Mouse (Mus musculus): ENCODE results near the gene Zfp217. TPM values are rescaled to one million over a fixed set of nuclear protein-coding genes. Genes with fewer than 3 reads are reported as not detected.
A peak's percentile ranks its signal among the peaks of the same experiment; 100 is the strongest.
"Not testable (repeated sequence)": the region's sequence is repeated elsewhere in the genome, so short reads cannot be mapped to it uniquely, and the experiment has no call there.

Zfp217 gene
- polyA plus RNA-seq (2017; shearing (Covaris generic)), result 10 to 100 TPM in 1 of 2 experiments, 1 to 10 TPM in 1; 9.1 to 10.4 TPM

DNA sequence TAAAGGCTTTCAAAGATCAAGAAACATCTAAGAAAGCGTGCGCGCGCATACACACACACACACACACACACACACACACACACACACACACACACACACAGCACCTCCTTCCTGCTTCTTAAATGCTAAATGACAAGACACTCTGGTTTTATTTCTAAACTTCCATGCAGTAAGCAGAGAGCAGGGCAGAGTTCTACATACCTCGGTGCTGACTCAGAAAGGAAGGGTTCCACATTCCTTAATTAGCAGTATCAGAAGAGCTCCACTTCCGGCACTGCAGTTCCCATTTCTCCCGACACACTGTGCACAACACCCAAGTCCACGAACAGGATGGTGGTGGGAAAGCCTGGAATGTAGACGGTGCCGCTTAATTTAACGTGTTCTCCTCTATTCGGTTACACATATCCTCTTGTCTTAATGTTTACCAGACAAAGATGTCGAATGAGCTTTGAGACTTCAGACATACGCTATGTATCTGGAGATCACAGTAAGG, at the start of gene Zfp217:
TSS of gene Zfp217 (minus strand) at position 443 of the 493 bp plus-strand sequence.
- peak; percentile 65 for ATAC-seq

DNA sequence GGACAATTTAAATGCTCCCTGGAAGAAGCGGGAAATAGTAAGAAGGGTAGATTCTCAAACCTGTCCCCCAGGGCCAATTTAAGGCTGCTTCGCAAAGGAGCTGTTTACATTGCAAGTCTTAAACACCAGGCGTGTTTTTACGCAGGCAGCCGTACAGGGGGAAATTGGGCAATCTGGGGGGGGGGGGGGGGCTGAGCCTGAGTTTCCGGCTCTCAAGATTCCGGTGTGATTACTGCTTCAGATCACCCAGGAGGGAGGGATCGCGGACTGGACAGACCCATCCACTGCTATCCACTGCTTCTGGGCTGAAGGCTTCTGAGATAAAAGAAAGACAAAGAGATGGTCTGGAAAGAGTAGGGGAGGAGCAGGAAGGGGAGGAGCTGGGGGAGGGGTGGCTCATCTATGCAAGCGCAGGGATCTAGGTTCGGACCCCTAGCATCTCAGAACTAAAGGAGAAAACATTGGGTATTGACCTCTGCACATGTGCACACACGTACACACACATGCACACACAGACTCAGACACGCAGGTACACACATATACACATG, 47.7 kb upstream of the Zfp217 start:
- ATAC-seq, result no peak

GRCm38 (mm10) chr2:170194845-170195244, 46.9 kb upstream of the Zfp217 start:
- no peak for ATAC-seq

DNA sequence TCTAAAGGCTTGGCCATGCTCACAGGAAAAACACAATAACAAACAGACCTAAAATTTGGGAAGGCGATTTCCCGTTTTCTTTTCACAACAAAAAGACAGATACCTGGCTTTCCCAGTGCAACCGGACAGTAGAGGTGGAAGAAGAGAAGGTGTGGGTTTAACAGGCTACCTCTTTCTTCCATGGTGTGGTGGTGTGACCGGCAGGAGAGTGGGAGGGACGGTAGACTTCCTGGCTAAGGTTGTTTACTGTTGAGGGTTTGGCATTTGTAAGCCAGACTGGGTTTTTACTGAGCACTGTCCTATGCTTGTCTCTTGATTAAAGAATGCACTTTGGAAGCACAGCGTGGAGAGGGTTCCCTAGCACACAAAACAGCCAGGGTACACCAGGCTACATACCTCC, 45.9 kb upstream of the Zfp217 start:
- ATAC-seq, result no peak

GRCm38 (mm10) chr2:170193211-170193610, 45.3 kb upstream of the Zfp217 start:
- no peak for ATAC-seq

DNA sequence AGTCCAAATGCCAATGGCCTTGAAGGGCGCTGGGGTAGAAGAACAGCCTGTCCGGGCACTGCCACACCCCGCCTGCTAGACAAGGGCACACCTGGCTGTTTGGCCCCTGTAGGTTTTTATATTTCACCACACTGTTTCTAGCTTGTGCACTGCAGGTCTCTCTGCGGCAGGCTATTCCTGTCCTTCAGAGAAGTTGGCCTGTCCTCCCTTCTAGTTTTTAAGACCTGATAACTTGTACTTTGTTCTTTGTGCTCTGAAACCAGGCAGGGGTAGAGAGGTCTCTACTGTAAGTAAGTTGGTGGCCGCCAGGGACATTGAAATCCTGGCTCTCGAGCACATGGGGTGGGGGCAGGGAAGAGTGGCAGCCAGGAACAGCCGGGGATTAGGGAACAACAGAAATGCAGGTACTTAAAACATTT, 44.8 kb upstream of the Zfp217 start:
- ATAC-seq, result no peak

- ATAC-seq, result no peak
These were observed 40.8 kb upstream of the Zfp217 start for GRCm38 (mm10) chr2:170188721-170189120.

DNA sequence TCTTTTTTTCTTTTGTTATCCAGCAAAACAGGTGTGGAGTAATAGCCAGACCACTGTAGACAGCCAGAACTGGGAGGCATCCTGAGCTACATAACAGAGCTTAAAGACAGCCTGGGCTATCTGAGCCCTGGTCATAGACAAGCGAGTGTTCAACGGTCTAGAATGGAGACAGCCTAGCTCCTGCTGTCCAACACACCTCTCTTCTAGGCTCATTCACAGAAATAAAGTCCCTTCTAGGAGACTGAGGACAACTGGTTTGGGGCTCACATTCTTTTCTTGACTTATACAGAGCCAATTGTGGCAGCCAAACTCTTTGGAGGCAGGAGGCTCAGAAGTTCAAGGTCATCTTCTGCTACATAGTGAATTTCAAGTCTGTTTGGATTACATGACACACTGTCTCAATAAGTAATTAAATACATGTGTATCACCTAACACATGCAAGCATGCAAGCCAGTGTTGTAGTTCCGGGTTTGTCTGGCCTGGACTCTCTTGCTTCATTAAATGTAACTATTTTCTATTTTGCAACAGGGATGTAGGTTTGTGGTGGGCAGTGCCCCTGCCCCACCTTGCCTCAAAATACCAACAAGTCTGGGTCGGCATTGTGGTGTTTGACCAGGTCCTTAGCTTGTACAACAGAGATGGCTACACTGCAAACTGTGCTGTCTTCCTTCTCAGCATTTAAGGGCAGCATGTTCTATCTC, 37.4 kb upstream of the Zfp217 start:
- peak; percentile 26 for ATAC-seq

DNA sequence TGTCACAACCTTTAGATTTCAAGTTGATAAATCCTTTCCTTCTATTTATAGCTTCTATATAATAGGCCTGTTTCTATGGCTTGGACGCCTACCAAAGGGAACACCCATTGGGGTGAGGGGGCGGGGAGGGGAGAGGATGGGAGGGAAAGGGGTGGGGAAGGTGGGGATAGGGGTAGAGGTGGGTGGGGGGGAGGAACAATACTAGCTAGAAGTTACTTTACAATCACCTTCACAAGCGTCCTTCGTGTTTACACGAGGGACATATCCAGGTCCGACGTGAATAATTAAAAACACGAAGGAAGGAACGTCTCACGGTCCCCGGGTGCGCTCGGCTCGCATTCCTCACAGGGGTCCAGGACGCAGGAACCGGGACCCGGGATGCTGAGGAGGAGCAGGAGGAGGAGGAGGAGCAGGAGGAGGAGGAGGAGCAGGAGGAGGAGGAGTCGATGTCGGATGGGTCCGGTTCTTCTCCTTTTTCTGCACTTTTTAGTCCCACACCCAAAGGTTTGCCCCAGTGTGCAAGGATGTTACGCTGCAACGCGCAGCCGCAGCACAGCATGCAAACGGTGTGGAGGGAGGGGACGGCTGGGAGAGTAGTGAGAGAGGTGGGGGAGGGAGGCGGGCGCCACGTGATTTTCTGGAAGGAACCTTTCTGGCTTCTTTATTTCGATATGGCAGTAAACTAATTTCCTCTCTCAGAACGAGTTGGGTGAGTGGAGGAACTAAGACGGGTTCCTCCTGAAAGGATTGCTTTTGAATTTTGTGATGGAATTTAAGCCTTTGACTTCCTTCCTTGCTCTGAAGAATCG, 36.5 kb upstream of the Zfp217 start:
- peak; percentile 91 for ATAC-seq

GRCm38 (mm10) chr2:170183851-170184174, 35.9 kb upstream of the Zfp217 start:
- ATAC-seq, result no peak

DNA sequence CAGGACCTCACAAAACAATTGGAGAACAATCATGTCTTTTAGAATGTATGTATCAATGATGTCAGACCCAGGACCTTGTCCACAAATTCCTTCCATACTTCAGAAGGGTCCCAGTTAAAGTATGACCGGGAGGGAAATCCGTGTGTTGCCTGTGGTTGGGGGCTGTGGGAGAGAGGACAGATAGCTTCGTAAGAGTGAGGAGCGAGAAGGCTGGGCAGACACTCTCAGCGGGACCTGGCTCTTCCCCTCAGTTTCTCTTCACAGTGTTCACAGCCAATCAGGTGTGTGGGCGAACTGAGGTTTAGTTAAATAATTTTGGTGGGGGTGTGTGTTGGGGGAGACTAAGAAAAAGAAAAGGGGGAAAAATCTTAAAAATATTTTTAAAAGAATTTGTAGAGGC, 34.0 kb upstream of the Zfp217 start:
- ATAC-seq, result no peak

- not testable (repeated sequence) for ATAC-seq
These were observed 32.9 kb upstream of the Zfp217 start for GRCm38 (mm10) chr2:170180769-170181168.

- ATAC-seq, result no peak
These were observed 31.4 kb upstream of the Zfp217 start for GRCm38 (mm10) chr2:170179317-170179716.

GRCm38 (mm10) chr2:170177323-170177722, 29.4 kb upstream of the Zfp217 start:
- ATAC-seq, result no peak

- no peak for ATAC-seq
These were observed 28.5 kb upstream of the Zfp217 start for GRCm38 (mm10) chr2:170176284-170176926.

DNA sequence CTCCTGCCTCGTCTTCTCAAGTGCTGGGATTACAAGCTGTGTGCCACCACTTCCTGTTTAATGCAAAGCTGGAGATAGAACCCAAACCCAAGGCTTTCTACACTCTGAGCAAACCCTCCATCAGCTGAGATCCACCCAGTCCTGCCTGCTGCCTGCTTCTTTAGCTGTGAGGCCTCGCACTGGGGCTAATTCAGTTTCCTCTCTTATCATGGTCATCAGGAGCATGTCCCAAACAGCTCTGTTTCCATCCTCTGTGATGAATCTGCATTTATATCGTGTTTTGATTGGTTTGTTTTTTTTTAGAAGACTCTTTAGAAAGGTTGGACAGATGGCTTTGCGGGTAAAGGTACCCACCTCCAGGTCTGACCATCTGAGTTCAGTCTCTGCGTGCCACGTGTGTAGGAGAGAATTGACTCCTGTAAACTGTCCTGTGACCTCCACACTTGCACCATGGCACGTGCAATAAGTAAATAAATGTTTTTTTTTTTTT, 27.8 kb upstream of the Zfp217 start:
- peak; percentile 63 for ATAC-seq

DNA sequence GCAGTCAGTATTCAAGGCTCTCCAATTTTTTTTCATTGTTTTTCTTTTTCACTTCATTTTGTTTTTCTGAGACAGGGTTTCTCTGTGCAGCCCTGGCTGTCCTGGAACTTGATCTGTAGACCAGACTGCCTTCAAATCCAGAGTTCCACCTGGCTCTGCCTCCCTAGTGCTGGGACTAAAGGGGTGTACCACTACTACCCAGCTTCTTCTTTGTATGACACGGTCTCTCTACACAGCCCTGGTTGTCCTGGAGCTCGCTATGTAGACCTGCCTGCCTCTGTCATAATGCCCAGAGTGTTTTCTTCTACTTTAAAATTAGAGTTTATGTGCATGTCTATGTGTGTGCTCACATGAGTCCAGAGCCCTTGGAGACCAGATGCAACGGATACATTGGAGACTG, 27.3 kb upstream of the Zfp217 start:
- no peak for ATAC-seq

GRCm38 (mm10) chr2:170169062-170169461, 21.2 kb upstream of the Zfp217 start:
- peak; percentile 81 for ATAC-seq

DNA sequence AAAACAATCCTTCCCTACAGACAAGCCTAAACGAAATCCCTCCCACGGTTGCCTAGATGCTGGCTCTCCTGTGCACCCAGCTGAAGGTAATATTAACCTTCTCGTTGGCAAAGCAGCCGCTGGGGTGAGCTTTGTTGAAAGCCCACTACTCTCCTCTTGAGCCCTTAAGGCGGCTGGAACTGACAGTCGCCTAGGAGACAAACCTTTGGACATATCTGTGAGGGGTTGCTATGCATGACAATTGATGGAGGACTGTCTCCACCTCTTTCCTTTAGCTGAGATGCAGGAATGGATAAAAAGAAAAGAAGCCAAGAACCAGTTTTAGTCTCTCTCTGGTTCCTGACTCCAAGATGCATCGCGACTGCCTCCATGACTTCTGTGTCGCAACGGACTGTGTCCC, 17.7 kb upstream of the Zfp217 start:
- ATAC-seq, result no peak

- ATAC-seq, result no peak
These were observed 16.0 kb upstream of the Zfp217 start for GRCm38 (mm10) chr2:170163671-170164462.

DNA sequence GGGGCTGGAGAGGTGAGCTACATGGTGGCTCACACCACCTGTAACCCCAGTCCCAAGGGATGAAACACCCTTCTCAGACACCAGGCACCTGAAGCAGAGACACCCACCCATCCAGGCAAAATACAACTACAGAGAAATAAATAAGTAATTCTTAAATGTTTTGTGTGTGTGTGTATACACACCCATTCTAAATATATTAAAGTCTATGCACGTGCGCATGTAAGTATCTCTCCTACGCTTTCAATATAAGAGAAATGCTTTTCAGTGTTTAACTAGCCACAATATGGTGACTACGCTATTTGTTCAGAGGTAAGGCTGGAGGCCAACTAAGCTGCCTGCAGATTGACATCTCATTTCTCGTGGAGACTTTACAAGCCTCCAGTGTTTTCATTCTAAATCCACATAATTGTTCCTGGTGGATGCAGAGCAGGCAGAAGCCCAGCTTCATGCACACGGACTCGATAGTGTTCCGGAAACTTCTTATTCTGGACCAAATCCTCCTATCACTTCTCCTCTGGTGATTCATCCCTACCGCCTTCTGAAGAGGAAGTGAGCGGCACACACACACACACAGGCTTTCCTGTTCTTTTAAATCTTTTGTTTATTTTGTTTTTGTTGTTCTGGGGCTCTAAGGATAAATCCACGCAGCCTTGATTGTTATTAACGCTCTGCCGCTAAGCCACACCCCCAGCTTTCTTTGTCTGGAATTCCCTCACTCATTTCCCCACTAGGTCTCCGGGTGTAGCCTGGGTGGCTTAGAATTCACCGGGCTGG, 12.1 kb upstream of the Zfp217 start:
- ATAC-seq, result no peak

Measured in activated CD4-positive, CD25-positive, alpha-beta regulatory T cell, adult 4 months (primary cell).